Mouse (Mus musculus): ENCODE measurements around the gene Gsx1. TPM values are rescaled to one million over a fixed set of nuclear protein-coding genes. Genes with fewer than 3 reads are reported as not detected.

Gsx1 gene
- not detected for polyA plus RNA-seq (2014; fragmentation: Illumina TruSeq; extraction: RNeasy Lipid Tissue Mini Kit (QIAGEN cat#74804); ENCODE audit: low read depth, low replicate concordance)

GRCm38 (mm10) chr5:147188571-147188975 lies at the start of gene Gsx1:
Gsx1 (plus strand) TSS chr5:147188696.

Other genes starting within 250 kb of the Gsx1 start
- gene Gtf3a, start 240.0 kb upstream of the Gsx1 start, polyA plus RNA-seq (2014; fragmentation: Illumina TruSeq; extraction: RNeasy Lipid Tissue Mini Kit (QIAGEN cat#74804); ENCODE audit: low read depth, low replicate concordance) = 23.6 TPM
- gene Mtif3, start 224.9 kb upstream of the Gsx1 start, polyA plus RNA-seq (2014; fragmentation: Illumina TruSeq; extraction: RNeasy Lipid Tissue Mini Kit (QIAGEN cat#74804); ENCODE audit: low read depth, low replicate concordance) = 34.4 TPM
- gene Lnx2, start 112.1 kb upstream of the Gsx1 start, polyA plus RNA-seq (2014; fragmentation: Illumina TruSeq; extraction: RNeasy Lipid Tissue Mini Kit (QIAGEN cat#74804); ENCODE audit: low read depth, low replicate concordance) = 25.4 TPM
- gene Polr1d, start 111.6 kb upstream of the Gsx1 start, polyA plus RNA-seq (2014; fragmentation: Illumina TruSeq; extraction: RNeasy Lipid Tissue Mini Kit (QIAGEN cat#74804); ENCODE audit: low read depth, low replicate concordance) = 185 TPM
- gene Pdx1, start 81.3 kb downstream of the Gsx1 start, polyA plus RNA-seq (2014; fragmentation: Illumina TruSeq; extraction: RNeasy Lipid Tissue Mini Kit (QIAGEN cat#74804); ENCODE audit: low read depth, low replicate concordance) = 0.25 TPM
- 36.4 TPM for gene Cdx2, start 118.6 kb downstream of the Gsx1 start, polyA plus RNA-seq (2014; fragmentation: Illumina TruSeq; extraction: RNeasy Lipid Tissue Mini Kit (QIAGEN cat#74804); ENCODE audit: low read depth, low replicate concordance)
- not detected for gene Urad, start 133.7 kb downstream of the Gsx1 start, polyA plus RNA-seq (2014; fragmentation: Illumina TruSeq; extraction: RNeasy Lipid Tissue Mini Kit (QIAGEN cat#74804); ENCODE audit: low read depth, low replicate concordance)
- gene Flt3, start 211.8 kb downstream of the Gsx1 start, polyA plus RNA-seq (2014; fragmentation: Illumina TruSeq; extraction: RNeasy Lipid Tissue Mini Kit (QIAGEN cat#74804); ENCODE audit: low read depth, low replicate concordance) = 0.82 TPM
- gene Pan3, start 241.5 kb downstream of the Gsx1 start, polyA plus RNA-seq (2014; fragmentation: Illumina TruSeq; extraction: RNeasy Lipid Tissue Mini Kit (QIAGEN cat#74804); ENCODE audit: low read depth, low replicate concordance) = 117 TPM